Mouse (Mus musculus) layer of hippocampus, adult 8-10 months (tissue): Measurements from ENCODE around the gene Mcpt2. TPM values are rescaled to one million over a fixed set of nuclear protein-coding genes. Genes with fewer than 3 reads are reported as not detected.
"Not testable (repeated sequence)": the region's sequence is repeated elsewhere in the genome, so short reads cannot be mapped to it uniquely, and the experiment has no call there.

Experiments used
- DNase-seq, 2 experiments: peaks; one replicate each; pipeline ENCODE4 v3.0.0; 2022; ENCODE audit warnings: low spot score in 2 of 2
- microRNA-seq, 2 experiments: library from miRNA; unstranded; fragments of <30 nt; microRNA quantifications; one replicate each; pipeline ENCODE4 v1.2.0; 2022
- total RNA-seq, 4 experiments: library from RNA; stranded (reverse); gene quantifications; 2 replicates each; pipeline ENCODE4 v1.2.4; 2022

The Mcpt2 gene
- total RNA-seq = not detected

DNA sequence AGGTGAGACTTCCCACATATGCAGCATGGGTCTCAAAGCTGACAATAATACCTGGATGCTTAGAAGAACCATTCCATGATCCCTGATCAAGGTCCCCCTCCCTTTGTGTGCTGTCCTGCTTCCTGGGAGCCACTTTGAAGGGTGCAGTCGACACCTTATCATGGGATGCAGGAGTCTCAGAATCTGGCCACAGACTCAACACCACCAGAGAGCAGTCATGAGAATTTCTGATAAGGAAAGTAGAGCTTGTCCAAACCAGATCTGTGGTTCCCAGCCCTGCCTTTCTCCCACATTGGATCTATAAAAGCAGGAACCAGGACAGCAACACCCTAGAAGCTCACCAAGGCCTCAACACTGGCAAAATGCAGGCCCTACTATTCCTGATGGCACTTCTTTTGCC, at the start of gene Mcpt2:
Gene Mcpt2, plus strand, starts transcription at position 250 of the 400 bp plus-strand sequence.
- not testable (repeated sequence) for DNase-seq

- no peak for DNase-seq
These were observed 28.7 kb upstream of the Mcpt2 start for GRCm38 (mm10) chr14:56013147-56013546.

DNA sequence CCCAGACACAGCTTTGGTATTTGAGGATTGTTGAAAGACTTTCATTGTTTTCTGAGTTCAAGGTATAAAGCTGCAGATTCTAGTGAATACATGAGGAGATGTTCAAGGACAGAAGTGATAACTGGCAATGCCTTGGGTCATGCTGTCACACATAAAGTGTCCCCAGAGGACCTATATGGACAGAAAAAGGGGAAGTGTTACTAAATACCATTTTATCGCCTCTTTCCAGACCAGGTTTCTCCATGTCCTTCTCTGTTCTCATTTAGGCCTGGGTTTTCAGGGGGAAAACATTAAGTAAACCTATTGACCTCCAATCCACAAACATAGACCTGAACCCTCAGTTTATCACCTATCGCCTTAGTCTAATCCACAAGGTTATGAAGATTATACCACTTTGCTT, 27.9 kb upstream of the Mcpt2 start:
- no peak for DNase-seq

DNA sequence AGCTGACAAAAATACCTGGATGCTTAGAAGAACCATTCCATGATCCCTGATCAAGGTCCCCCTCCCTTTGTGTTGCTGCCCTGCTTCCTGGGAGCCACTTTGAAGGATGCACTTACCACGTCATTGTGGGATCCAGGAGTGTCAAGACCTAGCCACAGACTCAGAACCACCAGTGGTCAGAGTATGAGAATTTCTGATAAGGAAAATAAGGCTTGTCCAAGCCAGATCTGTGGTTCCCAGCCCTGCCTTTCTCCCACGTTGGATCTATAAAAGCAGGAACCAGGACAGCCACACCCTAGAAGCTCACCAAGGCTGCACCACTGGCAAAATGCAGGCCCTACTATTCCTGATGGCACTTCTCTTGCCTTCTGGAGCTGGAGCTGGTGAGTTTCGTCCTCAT, 24.2 kb upstream of the Mcpt2 start, which contains the start of gene Mcpt1:
Gene Mcpt1, plus strand, starts transcription at position 301 of the 400 bp plus-strand sequence.
- not testable (repeated sequence) for DNase-seq

DNA sequence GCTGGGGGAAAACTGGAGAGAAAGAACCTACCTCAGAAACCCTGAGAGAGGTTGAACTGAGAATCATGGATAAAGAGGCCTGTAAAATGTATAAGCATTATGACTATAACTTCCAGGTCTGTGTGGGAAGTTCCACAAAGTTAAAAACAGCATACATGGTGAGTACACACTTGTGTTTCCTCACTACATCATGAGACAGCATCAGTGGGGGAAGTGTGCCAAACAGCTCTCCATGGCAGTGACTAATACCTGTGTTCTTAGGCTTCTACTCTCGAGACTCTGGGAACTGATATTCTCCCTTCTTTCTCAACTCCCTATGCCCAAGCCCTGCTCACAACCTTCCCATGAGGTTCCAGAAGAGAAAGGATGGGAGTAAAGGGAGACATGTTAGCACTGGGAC, 22.4 kb upstream of the Mcpt2 start:
- DNase-seq = no peak

DNA sequence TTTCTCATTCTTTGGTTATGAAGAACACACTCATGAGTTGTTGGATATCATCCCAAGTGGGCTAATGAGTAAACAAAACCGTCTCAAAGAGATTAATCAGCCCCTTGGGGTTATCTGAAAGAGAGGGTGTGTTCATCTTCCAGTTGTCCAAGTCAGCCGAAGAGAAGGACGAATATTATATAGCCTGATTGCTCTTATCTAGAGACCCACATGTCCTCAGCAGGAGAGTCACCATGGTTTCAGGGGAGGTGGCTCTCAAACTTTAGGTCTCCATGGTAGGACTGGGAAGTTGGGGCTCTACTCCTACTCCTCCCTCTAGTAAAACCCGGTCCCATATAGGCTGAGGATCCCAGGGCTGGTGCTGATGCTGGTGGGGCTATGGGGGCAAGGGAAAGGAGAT, 20.5 kb upstream of the Mcpt2 start:
- not testable (repeated sequence) for DNase-seq

DNA sequence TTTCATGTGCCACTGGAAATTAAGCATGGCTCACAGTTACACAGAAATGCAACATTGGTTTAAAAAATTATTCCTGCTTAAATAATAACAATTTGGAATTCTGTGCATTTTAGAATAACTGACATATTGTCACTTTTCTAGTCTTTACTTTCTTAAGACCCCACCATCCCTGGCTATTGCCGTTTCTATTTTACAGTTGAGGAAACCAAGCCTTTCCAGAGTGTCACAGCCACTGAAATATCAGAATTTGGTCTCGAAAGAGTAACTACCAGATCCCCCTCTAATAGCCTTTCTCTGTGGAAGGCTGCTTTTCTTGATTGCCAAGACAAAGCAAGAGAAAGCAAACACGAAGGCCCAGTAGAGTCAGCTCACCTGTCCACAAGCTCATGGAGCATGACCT, 11.4 kb upstream of the Mcpt2 start, which contains the start of gene Mcpt9:
Gene Mcpt9, minus strand, starts transcription at position 101 of the 400 bp plus-strand sequence.
- DNase-seq = not testable (repeated sequence)

GRCm38 (mm10) chr14:56034433-56034832, 7.4 kb upstream of the Mcpt2 start:
- DNase-seq = no peak

GRCm38 (mm10) chr14:56055408-56055807, 13.6 kb downstream of the Mcpt2 start:
- no peak for DNase-seq

DNA sequence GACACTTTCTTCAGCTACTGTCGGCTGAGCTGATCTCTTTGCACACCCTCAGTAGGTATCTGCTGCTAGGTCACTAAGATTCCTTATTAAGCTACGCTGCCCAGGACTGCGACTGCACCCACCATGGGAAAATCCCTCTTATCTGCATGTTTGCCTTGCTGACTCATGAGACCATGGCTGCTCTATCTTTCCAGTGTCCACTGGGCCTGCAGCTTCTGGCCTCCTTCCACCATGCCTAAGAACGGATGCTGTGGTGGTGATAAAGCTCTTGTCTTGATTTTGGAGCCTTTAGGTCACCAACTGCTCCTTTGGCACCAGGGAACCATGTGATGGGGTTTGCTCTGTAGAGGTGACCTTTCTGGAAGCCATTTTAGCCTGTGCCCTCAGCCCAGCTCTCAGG, 15.9 kb downstream of the Mcpt2 start:
- no peak for DNase-seq

GRCm38 (mm10) chr14:56062213-56062612, 20.4 kb downstream of the Mcpt2 start, which contains the start of gene Mcpt4:
TSS of gene Mcpt4 (minus strand) at chr14:56062313.
- not testable (repeated sequence) for DNase-seq

DNA sequence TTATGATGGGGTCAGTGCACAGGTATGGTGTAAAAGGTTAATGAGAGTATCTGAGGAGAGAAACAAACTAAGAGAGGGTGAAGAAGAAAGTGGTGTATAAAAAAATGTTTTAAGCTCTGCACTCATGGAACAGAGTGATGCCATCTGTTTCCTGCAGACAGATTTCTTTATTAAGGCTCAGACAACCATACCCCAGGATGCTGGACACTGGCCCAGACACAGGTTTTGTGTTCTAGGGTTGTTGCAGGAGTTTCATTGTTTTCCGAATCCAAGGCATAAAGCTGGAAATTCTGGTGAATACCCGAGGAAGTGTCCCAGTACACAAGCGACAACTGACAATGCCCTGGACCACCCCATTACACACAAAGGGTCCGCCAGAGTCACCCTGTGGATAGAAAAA, 40.2 kb downstream of the Mcpt2 start:
- DNase-seq = no peak

DNA sequence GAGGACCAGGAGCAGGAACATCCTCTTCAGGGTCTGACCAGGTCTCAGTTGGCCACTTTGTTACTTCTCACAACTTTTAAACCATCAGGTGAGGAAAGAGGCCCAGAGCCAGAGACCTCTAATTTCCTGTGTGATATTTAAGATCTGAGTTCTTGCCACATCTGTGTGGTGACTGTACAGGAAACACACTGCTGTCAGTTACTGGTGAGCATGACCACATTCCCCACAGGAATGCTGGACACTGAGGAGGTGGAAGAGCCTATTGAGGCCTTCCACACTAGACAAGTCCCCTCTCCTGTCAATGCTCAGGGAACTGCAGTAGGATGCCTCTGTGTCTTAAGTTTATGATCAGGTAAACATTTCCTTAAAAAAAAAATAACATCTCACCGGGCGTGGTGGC, 43.3 kb downstream of the Mcpt2 start, which contains the start of gene Mcpt8:
Gene Mcpt8, minus strand, starts transcription at position 107 of the 400 bp plus-strand sequence.
- no peak for DNase-seq

- no peak for DNase-seq
These were observed 44.9 kb downstream of the Mcpt2 start for GRCm38 (mm10) chr14:56086711-56087110.

GRCm38 (mm10) chr14:56093353-56093752, 51.5 kb downstream of the Mcpt2 start:
- DNase-seq = no peak

Small RNA genes lying within 50 kb of the gene (microRNA-seq; reads per million reads assigned to microRNA genes)
- gene Mir6949 = 0 reads per million in 2 experiments

Other genes with a start within 250 kb of the Mcpt2 start
- 1 to 10 TPM; 1.4 to 2.0 (median 1.7) TPM for gene Nfatc4, start 218.9 kb upstream of the Mcpt2 start, total RNA-seq
- 10 to 100 TPM in 2 of 4 experiments, 1 to 10 TPM in 2; 6.4 to 10.9 (median 9.3) TPM for gene Nynrin, start 188.0 kb upstream of the Mcpt2 start, total RNA-seq
- gene Cbln3, start 157.6 kb upstream of the Mcpt2 start, total RNA-seq = under 1 TPM; 0.20 to 0.43 (median 0.33) TPM
- 10 to 100 TPM; 13.4 to 14.0 (median 13.7) TPM for gene Khnyn, start 157.1 kb upstream of the Mcpt2 start, total RNA-seq
- 10 to 100 TPM; 66.0 to 86.3 (median 78.8) TPM for gene Sdr39u1, start 141.7 kb upstream of the Mcpt2 start, total RNA-seq
- gene Cma1, start 97.4 kb upstream of the Mcpt2 start, total RNA-seq = under 1 TPM in 1 of 4 experiments, not detected in 3; 0.39 TPM
- not detected for gene Cma2, start 91.1 kb upstream of the Mcpt2 start, total RNA-seq
- gene Mcpt1, start 24.1 kb upstream of the Mcpt2 start, total RNA-seq = not detected
- gene Mcpt9, start 11.5 kb upstream of the Mcpt2 start, total RNA-seq = not detected
- gene Mcpt4, start 20.3 kb downstream of the Mcpt2 start, total RNA-seq = under 1 TPM in 2 of 4 experiments, not detected in 2; 0.57 to 0.58 TPM
- not detected for gene Mcpt8, start 43.2 kb downstream of the Mcpt2 start, total RNA-seq
- not detected for gene Ctsg, start 60.5 kb downstream of the Mcpt2 start, total RNA-seq
- not detected for gene Gzme, start 78.6 kb downstream of the Mcpt2 start, total RNA-seq
- not detected for gene Gzmd, start 90.6 kb downstream of the Mcpt2 start, total RNA-seq
- not detected for gene Gzmg, start 117.5 kb downstream of the Mcpt2 start, total RNA-seq
- not detected for gene Gzmn, start 132.6 kb downstream of the Mcpt2 start, total RNA-seq
- not detected for gene Gzmf, start 169.4 kb downstream of the Mcpt2 start, total RNA-seq
- not detected for gene Gzmc, start 192.6 kb downstream of the Mcpt2 start, total RNA-seq
- not detected for gene Gzmb, start 220.2 kb downstream of the Mcpt2 start, total RNA-seq